Mouse (Mus musculus): ENCODE measurements around the gene Mtor.

The Mtor gene

DNA sequence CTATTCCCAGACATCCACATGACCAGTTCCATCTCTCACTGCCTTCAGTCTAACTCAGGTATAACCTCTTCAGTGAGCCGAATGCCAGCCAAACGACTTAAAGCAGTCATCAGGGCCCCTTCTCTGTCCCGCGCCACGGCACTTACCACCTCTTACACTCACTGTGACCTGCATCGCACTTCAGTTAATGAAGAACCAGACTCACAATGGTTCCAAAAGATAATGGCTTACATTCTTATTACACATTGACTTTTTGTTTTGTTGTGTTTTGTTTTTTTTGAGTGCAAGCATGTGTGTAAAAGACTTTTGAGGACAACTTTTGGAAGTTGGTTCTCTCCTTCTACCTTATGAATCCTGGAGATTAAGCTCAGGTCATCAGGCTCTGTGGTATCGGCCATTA, 5.8 kb upstream of the Mtor start:
- no peak for DNase-seq (ENCODE audit: low spot score)

DNA sequence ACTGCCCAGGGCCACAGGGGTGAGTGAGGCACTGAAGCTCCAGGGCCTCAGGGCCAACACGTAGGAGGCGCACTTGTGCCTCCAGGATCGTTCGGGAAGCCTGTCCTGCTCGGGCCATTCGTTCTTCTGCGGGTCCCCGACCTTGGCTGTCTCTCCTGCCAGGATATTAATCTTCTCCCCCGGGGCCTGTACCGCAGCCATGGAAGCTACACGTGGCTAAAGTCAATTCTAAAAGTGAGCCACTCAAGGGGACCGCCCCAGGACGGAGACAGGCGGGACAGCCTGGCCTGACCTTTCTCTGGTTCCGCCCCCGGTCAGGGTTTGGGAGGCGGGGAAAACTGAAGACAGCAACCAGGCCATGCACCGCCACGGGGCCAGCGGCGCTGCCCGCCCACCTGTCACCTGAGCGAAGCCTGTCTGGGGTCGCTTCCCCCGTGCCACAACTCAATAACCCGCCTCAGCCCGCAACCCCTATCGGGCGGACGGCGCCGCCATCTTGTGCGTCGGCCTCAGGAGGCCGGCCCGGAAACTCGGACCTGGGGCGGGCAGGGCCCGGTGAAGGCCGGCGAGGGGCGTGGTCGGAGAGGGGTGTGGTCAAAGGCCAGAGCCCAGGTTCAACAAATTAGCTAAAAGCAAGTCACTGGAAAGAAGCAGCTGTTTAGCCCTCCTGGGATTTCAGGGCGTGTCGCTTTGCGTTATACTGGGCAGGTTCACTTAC, 4.0 kb upstream of the Mtor start, which contains the start of gene Ubiad1:
Gene Ubiad1, minus strand, starts transcription at position 522 of the 718 bp plus-strand sequence.
- peak; percentile 52 for DNase-seq (ENCODE audit: low spot score)

DNA sequence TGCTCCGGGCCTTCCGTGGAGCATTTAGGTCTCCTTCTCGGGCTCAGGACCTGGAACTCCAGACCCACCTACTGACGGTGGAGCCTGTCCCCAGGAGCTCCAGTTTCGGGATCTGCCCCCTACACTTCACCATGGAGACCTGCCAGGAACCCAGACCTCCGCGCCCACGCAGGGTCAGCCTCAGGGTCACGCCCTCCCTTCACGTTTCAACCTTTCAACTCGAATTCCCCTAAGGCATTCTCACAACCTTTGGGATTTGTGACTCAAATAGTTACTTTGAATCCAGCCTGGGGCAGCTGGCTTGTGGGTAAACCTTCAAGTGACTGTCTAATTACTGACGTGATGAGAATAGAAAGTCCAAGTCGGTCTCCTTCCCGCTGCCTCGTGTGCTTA, 438 bp downstream of the Mtor start:
- no peak for DNase-seq (ENCODE audit: low spot score)

DNA sequence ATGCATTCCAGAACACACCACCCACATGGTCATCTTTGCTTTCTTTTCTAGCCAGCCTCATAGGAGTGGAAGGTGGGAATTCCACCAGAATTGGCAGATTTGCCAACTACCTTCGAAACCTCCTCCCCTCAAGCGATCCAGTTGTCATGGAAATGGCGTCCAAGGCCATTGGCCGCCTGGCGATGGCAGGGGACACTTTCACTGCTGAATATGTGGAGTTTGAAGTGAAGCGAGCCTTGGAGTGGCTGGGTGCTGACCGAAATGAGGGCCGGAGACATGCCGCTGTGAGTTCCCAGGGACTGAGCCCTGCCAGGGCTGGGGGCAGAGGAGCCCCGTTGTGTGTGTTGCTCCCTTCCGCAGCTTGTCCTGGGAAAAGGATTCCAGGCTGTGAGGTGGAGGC, 5.3 kb downstream of the Mtor start:
- DNase-seq (ENCODE audit: low spot score), result no peak

DNA sequence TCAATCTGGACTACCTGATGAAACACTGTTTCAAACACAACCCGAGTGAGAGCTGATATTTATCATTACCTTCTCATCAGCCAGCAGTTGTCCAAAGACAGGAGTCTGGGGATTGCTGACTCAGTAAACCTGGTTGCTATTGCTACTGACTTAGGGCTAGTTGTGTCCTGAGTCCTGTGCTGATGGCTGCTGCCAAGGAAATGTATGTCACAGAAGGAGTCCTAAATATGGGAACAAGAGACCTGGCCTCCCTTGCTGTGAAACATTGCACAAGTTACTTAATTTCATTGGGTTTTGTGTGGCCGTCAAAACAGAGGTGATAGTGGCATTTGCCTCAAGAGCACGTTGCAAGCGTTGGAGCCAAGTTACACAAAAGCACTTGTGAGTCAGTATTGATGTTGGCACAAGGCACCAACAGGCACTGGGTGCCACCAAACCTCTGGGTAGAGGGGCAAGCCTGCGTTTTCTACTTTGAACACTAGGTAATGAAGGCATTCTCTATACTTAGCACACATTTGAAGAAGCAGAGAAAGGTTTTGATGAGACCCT, 7.1 kb downstream of the Mtor start:
- DNase-seq (ENCODE audit: low spot score), result no peak

DNA sequence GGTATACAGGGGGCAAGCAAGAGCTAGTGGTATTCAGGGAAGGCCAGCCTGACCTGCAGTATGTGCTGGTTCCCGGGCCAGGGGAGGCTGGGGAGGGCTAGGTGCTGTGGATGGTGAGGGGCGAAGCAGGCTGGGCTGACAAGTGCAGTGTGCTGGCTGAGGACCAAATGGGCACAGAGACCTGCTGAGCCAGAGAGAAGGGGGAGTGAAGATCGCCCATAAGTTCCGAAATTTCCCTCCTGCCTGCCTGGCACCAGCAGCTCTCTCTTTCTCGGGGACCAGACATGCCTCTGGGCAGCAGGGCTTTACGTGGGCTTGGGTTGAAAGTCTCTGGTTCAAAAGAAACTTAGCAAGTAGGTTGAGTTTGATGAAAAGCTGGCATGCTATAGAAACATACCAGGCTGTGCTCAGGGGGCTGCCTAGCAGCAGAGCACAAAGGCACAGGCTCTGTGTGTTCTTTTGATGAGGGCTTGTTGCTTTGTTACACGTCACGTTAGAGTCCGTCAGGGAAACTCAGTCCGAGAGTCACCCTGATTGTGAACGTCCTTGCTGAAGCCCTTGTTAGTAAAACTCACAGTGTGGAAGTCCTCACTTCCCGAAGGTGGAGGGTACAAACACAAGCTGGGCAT, 12.4 kb downstream of the Mtor start:
- no peak for DNase-seq (ENCODE audit: low spot score)

DNA sequence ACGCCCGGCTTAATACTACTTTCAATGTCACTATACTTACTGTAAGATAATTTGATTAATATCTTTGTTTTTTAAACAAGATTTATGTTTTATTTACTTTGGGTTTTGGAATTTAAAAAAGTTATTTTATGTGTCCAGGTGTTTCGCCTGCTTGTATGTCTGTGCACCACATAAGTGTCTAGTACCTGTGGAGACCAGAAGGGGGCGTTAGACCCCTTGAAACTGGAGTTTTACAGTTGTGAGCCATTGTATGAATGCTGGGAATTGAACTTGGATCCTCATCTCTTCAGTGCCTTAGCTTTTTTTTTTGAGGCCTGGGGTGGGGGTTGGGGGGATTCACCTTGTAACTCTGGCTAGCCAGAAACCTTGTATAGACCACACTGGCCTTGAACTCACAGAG, 13.4 kb downstream of the Mtor start:
- no peak for DNase-seq (ENCODE audit: low spot score)

DNA sequence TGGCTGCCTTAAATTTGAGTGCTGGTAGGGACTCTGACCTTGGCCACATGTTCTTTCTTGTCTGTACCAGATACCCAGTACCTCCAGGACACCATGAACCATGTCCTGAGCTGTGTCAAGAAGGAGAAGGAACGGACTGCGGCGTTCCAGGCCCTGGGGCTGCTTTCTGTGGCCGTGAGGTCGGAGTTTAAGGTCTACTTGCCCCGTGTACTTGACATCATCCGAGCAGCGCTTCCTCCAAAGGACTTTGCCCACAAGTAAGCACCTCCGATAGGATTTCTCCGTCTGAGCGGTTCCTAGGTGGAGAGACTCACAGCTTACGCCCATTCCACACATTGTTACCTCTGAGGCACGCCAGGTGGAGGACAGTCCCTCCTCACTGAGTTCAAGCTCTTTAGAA, 14.3 kb downstream of the Mtor start:
- DNase-seq (ENCODE audit: low spot score), result no peak

DNA sequence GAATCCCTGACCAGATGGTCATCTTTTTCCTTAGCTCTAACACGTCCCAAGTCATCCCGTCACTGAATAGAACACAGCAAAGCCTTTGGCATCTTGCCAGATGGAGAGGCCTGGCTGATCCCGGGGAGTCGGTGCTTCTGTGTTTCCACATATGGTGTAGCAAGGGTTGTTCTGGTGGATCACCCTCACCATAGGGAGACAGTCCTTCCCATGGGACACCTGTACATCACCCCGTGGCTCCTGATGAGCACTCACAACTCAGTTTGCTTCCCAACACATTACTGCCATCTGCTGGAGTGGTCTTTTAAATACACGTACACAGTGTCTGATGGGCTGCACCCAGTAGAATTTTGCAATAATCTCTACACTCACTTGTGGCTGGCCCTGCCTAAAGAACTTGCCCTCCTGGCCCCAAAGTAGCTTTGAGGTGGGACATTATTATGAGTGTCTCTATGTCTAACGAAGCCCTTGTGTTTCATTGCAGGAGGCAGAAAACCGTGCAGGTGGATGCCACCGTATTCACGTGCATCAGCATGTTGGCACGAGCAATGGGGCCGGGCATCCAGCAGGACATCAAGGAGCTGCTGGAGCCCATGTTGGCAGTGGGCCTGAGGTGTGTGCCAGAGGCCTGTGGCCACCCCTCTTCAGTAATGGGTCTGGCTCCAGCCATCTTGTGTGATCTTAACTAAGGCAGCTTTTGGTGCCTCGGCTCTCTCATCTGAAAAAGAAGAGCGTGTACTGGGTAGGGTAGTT, 15.0 kb downstream of the Mtor start:
- no peak for DNase-seq (ENCODE audit: low spot score)

DNA sequence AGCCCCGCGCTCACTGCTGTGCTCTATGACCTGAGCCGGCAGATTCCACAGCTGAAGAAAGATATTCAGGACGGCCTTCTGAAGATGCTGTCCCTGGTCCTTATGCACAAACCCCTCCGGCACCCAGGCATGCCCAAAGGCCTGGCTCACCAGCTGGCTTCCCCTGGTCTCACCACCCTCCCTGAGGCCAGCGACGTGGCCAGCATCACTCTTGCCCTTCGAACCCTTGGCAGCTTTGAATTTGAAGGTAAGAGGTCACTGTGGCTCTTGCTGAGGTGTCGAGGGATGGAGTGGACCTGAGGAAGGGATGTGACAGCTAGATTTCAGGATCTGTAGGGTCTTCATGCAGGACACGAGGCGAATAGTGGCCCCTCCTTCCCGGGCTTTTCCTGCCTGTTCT, 15.9 kb downstream of the Mtor start:
- no peak for DNase-seq (ENCODE audit: low spot score)

DNA sequence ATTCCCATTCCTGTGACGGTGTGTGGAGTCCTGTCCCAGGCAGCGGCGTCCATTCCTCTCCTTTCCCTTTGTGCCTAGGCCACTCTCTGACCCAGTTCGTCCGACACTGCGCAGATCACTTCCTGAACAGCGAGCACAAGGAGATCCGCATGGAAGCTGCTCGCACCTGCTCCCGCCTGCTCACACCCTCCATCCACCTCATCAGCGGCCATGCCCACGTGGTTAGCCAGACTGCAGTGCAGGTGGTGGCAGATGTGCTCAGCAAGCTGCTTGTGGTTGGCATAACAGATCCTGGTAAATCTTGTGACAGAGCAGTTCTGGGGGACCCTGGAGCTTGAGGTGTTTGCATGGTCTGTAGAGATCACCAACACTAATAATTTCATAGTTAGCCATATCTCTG, 16.5 kb downstream of the Mtor start:
- DNase-seq (ENCODE audit: low spot score), result no peak

DNA sequence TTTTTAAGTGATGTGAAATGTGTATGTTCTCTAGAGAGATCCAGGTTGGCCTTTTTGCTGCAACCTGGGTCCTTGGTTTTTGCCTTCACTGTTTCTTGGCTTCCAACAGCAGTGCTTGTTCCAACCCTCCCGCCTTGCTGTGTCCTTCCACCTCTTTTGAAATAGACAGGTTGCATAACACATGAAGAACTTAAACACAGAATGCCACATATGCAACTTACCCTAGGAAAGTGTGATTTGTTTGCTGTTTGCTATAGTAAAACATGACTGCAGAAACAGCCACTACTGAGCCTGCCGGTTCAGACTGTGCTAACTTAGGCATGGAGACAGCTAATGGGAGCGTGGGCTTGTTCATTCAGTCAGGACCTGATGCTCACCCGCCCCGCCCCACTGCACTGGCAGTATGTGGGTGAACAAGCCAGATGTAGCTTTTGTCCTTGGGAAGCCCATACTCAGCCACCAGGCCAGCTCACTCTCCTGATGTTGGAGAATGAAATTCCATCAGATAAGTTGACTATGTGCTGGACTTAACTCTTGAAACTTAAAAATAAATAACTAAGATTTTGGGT, 18.2 kb downstream of the Mtor start:
- no peak for DNase-seq (ENCODE audit: low spot score)

DNA sequence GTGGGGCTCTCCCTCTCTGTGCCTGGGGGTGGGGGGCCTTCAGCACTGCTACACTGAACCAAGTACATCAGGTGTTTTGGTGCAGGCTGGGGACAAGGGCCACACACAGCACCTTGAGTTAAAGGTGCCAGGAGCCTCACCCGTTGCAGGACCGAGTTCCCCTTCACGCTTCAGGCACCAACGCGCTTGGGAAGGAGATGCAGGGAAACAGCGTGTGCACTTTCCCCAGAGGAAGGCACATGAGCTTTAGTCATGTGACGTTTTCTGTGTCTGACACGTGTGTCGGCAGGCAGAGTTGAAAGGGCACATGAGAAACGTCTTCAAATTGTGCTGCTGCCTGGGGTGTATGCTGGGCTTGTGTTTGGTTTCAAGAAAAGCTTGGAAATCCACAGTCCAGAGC, 20.0 kb downstream of the Mtor start:
- DNase-seq (ENCODE audit: low spot score), result no peak

DNA sequence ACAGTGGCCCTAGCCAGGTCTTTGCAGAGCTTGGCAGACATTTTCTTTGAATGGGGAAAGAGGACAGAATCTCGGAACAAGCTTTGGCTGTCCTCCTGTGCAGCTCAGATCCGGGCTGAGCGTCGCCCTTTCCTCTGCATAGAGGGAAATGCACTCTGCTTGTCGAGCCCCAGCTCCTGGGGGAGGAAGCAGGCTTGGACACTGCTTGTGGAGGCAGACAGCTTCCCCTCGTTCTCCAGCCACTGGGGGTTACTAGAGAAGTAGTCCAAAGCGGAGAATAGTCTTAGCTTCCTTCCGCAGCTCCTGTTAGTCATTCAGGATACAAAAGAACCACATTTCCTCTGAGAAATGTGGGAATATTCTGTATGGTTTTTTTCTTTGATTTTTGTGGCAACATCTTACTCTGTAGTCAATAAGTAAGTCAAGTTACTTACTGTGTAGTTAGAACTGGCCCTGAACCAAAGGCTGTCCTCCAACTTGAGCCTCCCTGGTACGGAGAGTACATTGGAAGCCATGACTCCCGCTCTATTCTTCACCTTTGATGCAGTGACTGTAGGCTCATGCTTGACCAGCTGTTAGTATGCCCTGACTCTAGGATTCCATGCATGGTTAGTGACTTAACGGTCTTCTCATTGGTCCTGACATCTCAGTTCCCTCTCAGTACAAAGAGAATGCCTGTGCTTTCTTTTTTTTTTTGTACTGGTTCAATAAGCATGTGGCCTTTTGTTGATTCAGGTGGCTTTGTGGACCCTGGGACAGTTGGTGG, 21.3 kb downstream of the Mtor start:
- no peak for DNase-seq (ENCODE audit: low spot score)

DNA sequence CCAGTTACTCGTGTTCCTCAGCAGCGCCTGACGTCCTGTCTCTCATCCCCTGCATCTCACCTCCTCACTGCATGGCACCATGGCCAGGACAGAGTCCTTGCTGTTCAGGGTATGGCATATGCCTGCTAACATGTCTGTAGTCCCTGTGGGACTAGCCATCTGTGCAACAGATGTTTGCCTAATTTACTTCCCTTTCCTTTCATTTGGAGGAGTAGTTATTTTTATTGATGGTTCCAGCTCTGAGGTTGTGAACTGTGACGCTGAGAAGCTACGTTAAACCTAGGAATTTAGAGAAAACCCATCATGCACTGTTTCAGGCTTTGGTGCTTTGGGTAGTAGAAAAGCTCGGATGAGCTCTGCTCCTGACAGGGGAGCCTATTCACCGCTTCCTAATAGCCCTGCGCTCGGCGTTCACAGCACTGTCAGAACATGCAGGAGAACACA, 23.0 kb downstream of the Mtor start:
- DNase-seq (ENCODE audit: low spot score), result no peak

DNA sequence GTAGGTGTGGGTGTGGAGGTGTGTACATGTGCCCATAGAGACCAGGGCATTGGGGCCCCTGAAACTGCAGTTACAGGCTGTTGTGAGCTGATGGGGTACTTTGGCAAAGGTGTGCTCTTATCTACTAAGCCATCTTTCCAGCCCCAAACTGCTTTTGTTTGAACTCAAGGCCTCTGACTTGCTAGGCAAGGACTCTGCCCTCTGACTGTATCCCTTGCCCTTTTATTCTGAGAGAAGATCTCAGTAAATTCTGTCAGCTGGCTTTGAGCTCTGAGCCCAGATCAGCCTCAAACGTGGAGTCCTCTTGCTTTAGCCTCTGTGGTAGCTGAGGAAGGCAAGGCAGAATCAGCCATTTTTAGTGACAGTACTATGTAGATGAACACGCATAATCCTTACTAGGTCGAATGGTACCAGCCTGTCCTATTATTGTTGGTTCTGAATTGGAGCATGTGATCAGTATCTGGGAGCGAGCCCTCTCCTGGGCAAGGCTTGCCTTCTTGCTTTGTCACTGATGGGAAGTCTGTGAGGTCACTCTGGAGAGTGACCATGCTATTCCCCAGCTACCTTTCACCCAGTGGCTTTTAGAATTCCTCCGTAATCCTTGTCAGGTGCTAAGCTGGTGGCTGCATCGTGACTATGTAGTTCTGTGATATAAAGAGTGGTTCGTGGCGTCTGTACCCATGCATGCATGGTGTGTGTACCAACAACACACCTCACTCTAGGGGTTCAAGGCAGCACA, 24.2 kb downstream of the Mtor start:
- DNase-seq (ENCODE audit: low spot score), result no peak

DNA sequence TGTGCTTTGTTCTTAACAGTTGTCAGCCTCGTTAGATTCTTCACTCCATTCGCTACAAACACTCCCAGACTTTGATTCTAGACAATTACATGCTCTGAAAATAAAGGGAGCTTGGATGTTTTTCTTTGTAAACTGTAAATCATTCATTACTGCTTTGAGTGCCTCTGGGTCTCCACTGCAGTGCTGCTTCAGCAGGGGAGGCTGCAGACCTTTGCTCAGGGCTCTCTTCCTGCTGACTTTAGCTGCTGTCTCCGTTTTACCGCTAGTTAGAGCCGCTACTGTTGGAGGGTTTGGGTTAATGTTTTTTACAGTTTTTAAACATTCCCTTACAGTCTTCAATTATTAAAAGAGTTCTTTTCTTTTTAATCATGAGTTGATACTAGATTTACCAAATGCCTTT, 25.1 kb downstream of the Mtor start:
- DNase-seq (ENCODE audit: low spot score), result no peak

DNA sequence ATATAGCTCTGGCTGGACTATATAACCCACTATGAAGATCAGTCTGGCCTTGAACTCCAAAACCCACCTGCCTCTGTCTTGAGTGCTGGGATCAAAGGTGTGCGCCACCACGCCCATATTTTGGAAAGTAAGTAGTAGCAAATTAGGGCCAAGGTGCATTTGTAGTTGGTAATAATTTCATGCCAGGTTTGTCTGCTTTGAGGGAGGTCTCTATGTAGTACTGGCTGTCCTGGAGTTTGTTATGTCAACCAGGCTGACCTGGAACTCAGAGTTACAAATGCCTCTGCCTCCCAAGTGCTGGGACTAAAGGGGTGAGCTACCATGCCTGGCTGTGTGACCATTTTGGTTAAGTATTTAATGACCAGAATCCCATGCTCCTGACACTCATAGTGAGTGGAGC, 31.8 kb downstream of the Mtor start:
- no peak for DNase-seq (ENCODE audit: low spot score)

DNA sequence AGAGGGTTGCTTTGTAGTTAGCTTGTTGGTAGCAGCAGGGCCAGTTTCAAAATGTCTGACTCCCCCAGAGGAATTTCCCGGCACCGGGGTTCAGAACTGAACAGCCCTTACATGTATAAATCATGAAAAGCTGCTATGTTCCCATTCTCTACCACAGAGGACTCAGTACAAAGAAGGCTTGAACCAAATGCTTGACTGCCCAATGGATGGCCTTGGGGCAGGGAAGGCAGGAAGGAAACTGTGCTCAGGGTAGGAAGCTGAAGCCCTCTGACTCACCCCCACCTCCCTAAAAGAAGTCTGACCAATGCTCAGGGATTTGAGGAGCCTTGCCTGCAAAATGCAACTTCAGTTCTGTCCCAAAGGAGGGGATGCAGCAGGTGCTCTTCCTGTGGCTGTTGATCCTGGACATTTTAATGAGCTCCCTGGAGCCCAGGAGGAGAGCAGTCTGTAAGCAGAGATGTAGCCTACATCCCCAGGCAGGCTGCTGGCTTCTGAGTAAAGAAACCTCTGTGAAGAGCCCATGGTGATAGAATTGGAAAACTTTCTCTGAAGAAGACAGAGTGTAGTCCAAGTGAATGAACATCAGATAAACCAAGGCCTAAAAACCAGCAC, 33.3 kb downstream of the Mtor start:
- no peak for DNase-seq (ENCODE audit: low spot score)

DNA sequence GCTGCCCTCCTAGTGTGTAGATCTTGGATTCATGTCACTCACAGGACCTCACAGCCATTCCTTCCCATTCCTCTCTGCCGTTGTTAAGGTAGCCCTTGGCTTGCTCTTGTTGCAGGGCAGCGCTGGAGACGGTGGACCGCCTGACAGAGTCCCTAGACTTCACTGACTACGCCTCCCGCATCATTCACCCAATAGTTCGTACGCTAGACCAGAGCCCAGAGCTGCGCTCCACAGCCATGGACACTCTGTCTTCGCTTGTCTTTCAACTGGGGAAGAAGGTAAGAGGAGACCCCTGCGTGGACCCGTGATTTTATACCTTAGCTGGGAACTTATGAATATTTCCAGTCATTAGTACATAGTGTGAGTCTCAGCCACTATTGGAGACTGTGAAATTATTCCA, 36.1 kb downstream of the Mtor start:
- no peak for DNase-seq (ENCODE audit: low spot score)

DNA sequence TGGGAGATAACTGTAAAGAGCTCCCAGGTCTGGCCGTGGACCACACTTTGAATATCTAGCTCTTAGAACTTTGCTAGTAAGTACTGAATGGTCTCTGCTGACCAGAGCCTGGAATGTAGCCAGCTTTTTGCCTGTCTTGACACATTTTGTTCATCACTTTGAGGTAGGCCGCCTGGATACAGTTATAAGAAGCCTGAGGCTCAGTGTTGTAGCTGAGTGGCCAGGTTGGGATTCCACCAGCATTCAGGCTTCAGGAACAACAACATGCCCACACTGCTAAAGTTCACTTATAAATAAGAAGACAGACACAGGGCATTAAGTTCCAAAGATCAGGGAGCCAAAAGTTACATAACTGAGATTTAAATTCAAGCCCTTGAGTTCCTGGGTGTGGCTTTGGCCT, 39.4 kb downstream of the Mtor start:
- no peak for DNase-seq (ENCODE audit: low spot score)
